Mouse (Mus musculus) lung, postnatal 0 days (tissue): ENCODE data around the gene Slc39a2. TPM values are rescaled to one million over a fixed set of nuclear protein-coding genes. Genes with fewer than 3 reads are reported as not detected.

Source experiments
- ATAC-seq: fragments of 200-750 bp; cut with Nextera tagmentation; 2 replicates; pipeline ENCODE4 v1.8.0; 2017; ENCODE audit warnings: moderate library complexity
- DNase-seq: peaks from one replicate; pipeline ENCODE4 v3.0.0-alpha.2; 2016; ENCODE audit warnings: low spot score
- H3K27ac ChIP-seq: fragments of 300-500 bp; sonication (generic); 2 replicates; pipeline ENCODE4 v1.5.1; 2014; ENCODE audit warnings: antibody characterized with exemption, mild to moderate bottlenecking, low read length, mixed read lengths
- H3K27me3 ChIP-seq: fragments of 300-500 bp; sonication (generic); replicated peaks from 2 replicates; pipeline ENCODE4 v1.6.1; 2014; ENCODE audit warnings: low read length, mixed read lengths; ENCODE audit not compliant: insufficient read depth
- H3K36me3 ChIP-seq: fragments of 300-500 bp; sonication (generic); 2 replicates; pipeline ENCODE4 v1.6.1; 2014; ENCODE audit warnings: low read length, mixed read lengths; ENCODE audit not compliant: insufficient read depth
- H3K4me1 ChIP-seq: fragments of 300-500 bp; sonication (generic); 2 replicates; pipeline ENCODE4 v1.6.1; 2014; ENCODE audit warnings: antibody characterized with exemption, low read depth, low read length, mixed read lengths; ENCODE audit not compliant: insufficient read depth
- H3K4me2 ChIP-seq: fragments of 300-500 bp; sonication (generic); replicated peaks from 2 replicates; pipeline ENCODE4 v1.6.1; 2014; ENCODE audit warnings: low read depth, mild to moderate bottlenecking, low read length, moderate library complexity, mixed read lengths
- H3K4me3 ChIP-seq: fragments of 300-500 bp; sonication (generic); 2 replicates; pipeline ENCODE4 v1.5.1; 2014; ENCODE audit warnings: low read depth, low read length
- H3K9ac ChIP-seq: fragments of 300-500 bp; sonication (generic); replicated peaks from 2 replicates; pipeline ENCODE4 v1.6.1; 2014; ENCODE audit warnings: low read depth, mild to moderate bottlenecking
- H3K9me3 ChIP-seq: fragments of 300-500 bp; sonication (generic); 2 replicates; pipeline ENCODE4 v1.6.1; 2016; ENCODE audit warnings: low read length, mixed read lengths
- CTCF ChIP-seq: IDR thresholded peaks from 2 replicates; pipeline ENCODE4 v1.5.1; 2016; ENCODE audit warnings: antibody characterized with exemption, mild to moderate bottlenecking
- EP300 ChIP-seq: IDR thresholded peaks from 2 replicates; pipeline ENCODE4 v1.6.1; 2016; ENCODE audit warnings: antibody characterized with exemption, mild to moderate bottlenecking, control low read depth
- WGBS: fragments of 180-500 bp; shearing (Covaris S2); extraction: QIAGEN DNeasy Blood & Tissue Kit; methylation state at CpG from one replicate; pipeline ENCODE4 v1.1.7; 2014; 5-methylcytosine and 5-hydroxymethylcytosine counted together
- polyA plus RNA-seq: library from polyadenylated mRNA; unstranded; fragments of >200 nt; fragmentation: Nextera tagmentation; extraction: Ambion mirVana; gene quantifications from 2 replicates; pipeline ENCODE4 v1.2.1, GENCODE M21; 2015

Slc39a2 gene
- polyA plus RNA-seq, 1 experiment from 2014 or later, result 3.7 TPM

DNA sequence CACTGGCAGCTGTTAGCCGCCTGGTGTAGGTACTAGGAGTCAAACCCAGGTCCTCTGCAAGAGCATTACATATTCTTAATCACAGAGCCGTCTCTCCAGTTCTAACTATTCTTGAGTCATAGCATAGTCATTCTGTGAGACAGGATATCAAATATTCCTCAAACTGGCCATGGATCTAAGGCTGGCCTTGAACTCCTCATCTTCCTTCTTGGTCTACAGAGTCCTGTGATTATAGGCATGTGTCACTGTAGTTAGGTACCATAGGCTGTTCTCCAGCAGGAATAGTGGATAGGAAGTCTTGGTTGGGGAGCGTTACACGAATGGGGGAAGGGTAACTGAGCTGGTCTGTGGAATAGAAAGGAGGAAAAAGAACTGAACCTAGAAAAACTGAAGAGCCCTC lies 23.9 kb downstream of the Slc39a2 start:
- no peaks in the 10 kb centered on the region for H3K27me3 ChIP-seq
- TF ChIP-seq CTCF (no peak), EP300 (no peak)
- no peaks in the 10 kb centered on the region for H3K36me3 ChIP-seq
- ATAC-seq, result no peak
- no peak overlapping the region for H3K9ac ChIP-seq
- no peak overlapping the region for H3K4me2 ChIP-seq
- no peaks in the 10 kb centered on the region for H3K9me3 ChIP-seq
- H3K4me1 ChIP-seq, result peaks cover 8% of the 10 kb centered on the region; the same call in 1 of the 2 replicates
- H3K27ac ChIP-seq, result no peak overlapping the region
- 72% methylated on average over 4 of the region's 4 CpGs for WGBS
- H3K4me3 ChIP-seq, result no peak overlapping the region
- no peak for DNase-seq

DNA sequence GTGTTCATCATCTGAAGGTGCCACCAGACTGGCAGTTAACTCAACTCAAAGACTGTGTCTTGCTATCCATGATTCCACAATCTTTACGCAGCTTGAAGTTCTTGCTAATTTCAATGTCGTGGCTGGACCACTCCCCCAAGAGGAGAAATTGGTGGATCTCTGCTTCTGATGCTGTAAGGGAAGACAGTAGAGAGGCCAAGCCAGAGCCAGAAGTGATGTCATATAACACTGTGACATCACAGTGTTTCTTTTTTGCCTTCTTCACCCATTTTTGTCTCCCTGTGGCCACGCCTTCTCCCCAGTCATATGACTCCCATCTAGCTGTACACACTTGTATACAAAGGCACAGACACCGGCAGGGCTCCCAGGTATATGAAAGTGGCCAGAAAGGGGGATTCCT lies 25.4 kb downstream of the Slc39a2 start, which contains the start of gene Tppp2:
Tppp2 (plus strand) TSS at position 301 of the 400 bp plus-strand sequence.
- Histone ChIP-seq H3K9me3 (no peaks in the 10 kb centered on the region), H3K9ac (no peak within 1 kb of the TSS), H3K4me3 (no peak within 1 kb of the TSS), H3K27ac (no peak within 1 kb of the TSS), H3K36me3 (no peaks in the 10 kb centered on the region), H3K4me1 (peaks cover 14% of the 10 kb centered on the region; the same call in 1 of the 2 replicates), H3K27me3 (no peaks in the 10 kb centered on the region), H3K4me2 (no peak within 1 kb of the TSS)
- DNase-seq (no peak), ATAC-seq (no peak)
- WGBS, result 86% methylated on average over 4 of the region's 4 CpGs
- no peak for TF ChIP-seq EP300
- no peak for TF ChIP-seq CTCF

DNA sequence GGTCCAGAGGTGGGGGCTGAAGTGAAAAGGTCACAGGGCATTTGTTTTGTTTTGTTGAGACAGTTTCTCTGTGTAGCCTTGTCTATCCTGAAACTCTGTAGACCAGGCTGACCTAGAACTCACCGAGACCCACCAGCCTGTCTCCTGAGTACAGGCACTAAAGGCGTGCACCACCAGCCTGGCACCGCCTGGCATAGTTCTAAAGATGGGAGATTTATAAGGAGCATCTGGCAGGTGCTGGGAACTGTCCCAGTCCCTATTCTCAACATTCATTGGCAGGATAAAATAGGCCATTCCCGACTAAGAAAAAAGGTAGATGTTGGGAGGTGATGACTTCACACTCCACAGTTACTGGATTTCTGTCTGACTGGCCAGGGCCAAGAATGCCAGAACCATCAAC lies 26.3 kb downstream of the Slc39a2 start:
- H3K4me1 ChIP-seq, result peaks cover 14% of the 10 kb centered on the region; the same call in 1 of the 2 replicates
- DNase-seq, result no peak
- no peak overlapping the region for H3K4me3 ChIP-seq
- no peak overlapping the region for H3K9ac ChIP-seq
- H3K27me3 ChIP-seq, result no peaks in the 10 kb centered on the region
- H3K27ac ChIP-seq, result no peak overlapping the region
- TF ChIP-seq EP300, result no peak
- no peak for TF ChIP-seq CTCF
- H3K4me2 ChIP-seq, result no peak overlapping the region
- 79% methylated on average over 4 of the region's 4 CpGs for WGBS
- no peaks in the 10 kb centered on the region for H3K9me3 ChIP-seq
- no peaks in the 10 kb centered on the region for H3K36me3 ChIP-seq
- ATAC-seq, result no peak

DNA sequence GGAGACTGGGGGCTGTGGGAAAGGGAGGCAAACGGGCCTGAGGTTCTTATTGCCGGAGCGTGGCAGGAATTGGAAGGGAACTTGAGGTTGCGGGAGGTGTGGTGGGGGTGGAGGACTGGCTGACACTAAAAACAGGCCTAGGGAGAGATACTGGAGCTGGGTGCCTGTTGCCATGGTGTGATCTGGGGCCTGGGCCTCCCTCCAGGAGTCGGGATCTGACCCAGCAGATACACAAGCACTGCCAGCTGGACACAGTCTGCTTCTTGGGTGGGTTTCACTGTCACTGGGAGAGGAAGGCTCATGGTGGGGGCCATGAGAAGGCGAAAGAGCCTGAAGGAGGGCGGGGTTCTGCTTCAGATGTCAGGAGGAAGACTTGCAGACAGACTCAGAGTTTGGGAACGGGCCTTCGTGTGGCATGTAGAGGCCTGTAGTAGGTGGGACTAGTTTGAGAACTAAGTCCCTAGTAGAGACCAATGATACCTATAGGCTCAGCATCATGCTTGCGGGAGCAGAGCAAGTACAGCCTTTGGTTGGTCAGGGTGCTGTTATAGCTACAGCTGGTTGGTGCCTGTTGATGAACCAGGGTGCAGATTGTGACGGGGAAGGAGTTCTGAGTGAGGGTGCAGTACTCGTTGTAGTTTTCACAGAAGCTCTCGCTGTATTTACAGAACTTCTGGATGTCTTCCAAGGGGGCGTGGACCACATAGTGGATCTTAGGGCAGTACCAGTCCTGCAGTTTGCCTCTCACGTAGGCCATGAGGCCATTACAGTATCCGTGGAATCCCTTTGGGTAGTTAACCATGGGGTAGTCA lies 29.3 kb downstream of the Slc39a2 start:
- Histone ChIP-seq H3K27me3 (no peaks in the 10 kb centered on the region), H3K4me1 (peaks cover 6% of the 10 kb centered on the region; the same call in 1 of the 2 replicates), H3K9ac (no peak overlapping the region), H3K4me2 (no peak overlapping the region), H3K4me3 (no peak overlapping the region), H3K9me3 (no peaks in the 10 kb centered on the region), H3K36me3 (no peaks in the 10 kb centered on the region), H3K27ac (peak overlapping the region; percentile 52)
- DNase-seq (peak; percentile 70), ATAC-seq (peak; percentile 88)
- TF ChIP-seq EP300, result no peak
- TF ChIP-seq CTCF, result no peak
- WGBS, result 48% methylated on average over 16 of the region's 16 CpGs

DNA sequence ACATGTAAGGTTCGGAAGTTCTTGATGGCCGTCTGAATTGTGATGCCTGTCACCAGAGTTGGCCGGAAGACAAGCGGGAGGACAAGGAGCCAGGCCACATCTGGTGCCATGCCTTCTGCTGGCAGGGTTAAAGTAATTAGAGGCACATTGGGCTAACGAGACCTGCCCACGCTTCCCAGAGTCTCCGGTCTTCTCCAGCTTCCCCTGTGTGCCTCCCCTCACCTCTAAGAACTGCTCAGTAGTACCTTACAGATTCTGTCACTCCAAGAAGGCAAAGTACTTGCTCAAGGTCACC lies 29.8 kb downstream of the Slc39a2 start, which contains the start of gene Rnase13:
Rnase13 (minus strand) TSS at position 203 of the 295 bp plus-strand sequence.
- no peak within 1 kb of the TSS for H3K9ac ChIP-seq

DNA sequence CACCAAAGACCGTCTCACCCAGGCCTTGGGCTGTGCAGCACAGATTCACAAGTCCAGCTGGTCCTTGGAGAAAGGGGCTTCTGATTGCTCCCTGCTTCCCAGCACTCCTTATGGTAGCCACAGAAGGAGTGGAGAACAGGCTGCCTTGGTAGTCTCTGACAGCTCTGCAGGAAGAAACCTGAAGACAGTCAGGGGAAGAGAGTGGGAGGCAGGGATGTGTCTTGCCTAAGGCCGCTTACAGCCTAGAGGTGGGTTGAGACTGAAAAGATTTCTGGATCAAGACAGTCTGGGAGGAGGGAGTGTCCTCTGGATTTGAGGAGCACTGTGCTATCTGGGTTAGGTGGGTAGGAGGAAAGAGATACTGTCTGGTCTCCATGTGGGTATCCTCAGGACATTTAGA lies 30.2 kb downstream of the Slc39a2 start:
- TF ChIP-seq EP300 (no peak), CTCF (no peak)
- H3K9me3 ChIP-seq, result no peaks in the 10 kb centered on the region
- H3K9ac ChIP-seq, result no peak overlapping the region
- no peaks in the 10 kb centered on the region for H3K36me3 ChIP-seq
- WGBS, result 93% methylated on average over 2 of the region's 2 CpGs
- no peak overlapping the region for H3K27ac ChIP-seq
- peaks cover 6% of the 10 kb centered on the region; the same call in 1 of the 2 replicates for H3K4me1 ChIP-seq
- ATAC-seq (no peak), DNase-seq (no peak)
- H3K4me3 ChIP-seq, result no peak overlapping the region
- H3K27me3 ChIP-seq, result no peaks in the 10 kb centered on the region
- H3K4me2 ChIP-seq, result no peak overlapping the region

More for the DNA sequence above, 29.8 kb downstream of the Slc39a2 start, which contains the start of gene Rnase13:
- Histone ChIP-seq H3K36me3 (no peaks in the 10 kb centered on the region), H3K4me3 (no peak within 1 kb of the TSS), H3K4me2 (no peak within 1 kb of the TSS), H3K9me3 (no peaks in the 10 kb centered on the region), H3K4me1 (peaks cover 6% of the 10 kb centered on the region; the same call in 1 of the 2 replicates), H3K27me3 (no peaks in the 10 kb centered on the region), H3K27ac (peak within 1 kb of the TSS; percentile 52)
- no peak for TF ChIP-seq EP300
- no peak for TF ChIP-seq CTCF
- 83% methylated on average over 7 of the region's 7 CpGs for WGBS
- DNase-seq, result no peak
- no peak for ATAC-seq
